Mouse (Mus musculus): ENCODE measurements around the gene Rgs8. TPM values are rescaled to one million over a fixed set of nuclear protein-coding genes. Genes with fewer than 3 reads are reported as not detected.

Gene Rgs8
- total and polyA plus RNA-seq, 3 experiments: not detected

- in situ Hi-C loops (cut with MboI; ENCODE audit: low pct_ligation_motif_present, low pct_unique_long_range_greater_than_20kb, low sequenced_read_pairs): no loop called here
- TF ChIP-seq CHD1 (IDR thresholded peaks at IDR 0.05; ENCODE audit: low read depth, low read length): no peak
- no peak for TF ChIP-seq MAX (IDR thresholded peaks at IDR 0.05; ENCODE audit: low read length)
- no peak for TF ChIP-seq USF1 (IDR thresholded peaks at IDR 0.05; ENCODE audit: low read depth, low read length)
- no peak for TF ChIP-seq E2F4 (IDR thresholded peaks at IDR 0.05; ENCODE audit: insufficient replicate concordance, low read depth, low read length)
- TF ChIP-seq NELFE (IDR thresholded peaks at IDR 0.05; ENCODE audit: low read depth, low read length): no peak
- no peak for TF ChIP-seq KAT2A (IDR thresholded peaks at IDR 0.05; ENCODE audit: insufficient replicate concordance, low read length)
- no peak for TF ChIP-seq ZC3H11A (IDR thresholded peaks at IDR 0.05; ENCODE audit: low read depth, low read length)
- Histone ChIP-seq H3K27ac (ENCODE audit: insufficient read depth, low read depth) (no peak overlapping the region), H3K4me3 (replicated peaks in 1 of 3; ENCODE audit: low read depth in 2 of 3, low read length in 2 of 3, poor library complexity in 1 of 3) (no peak overlapping the region), H3K4me2 (ENCODE audit: insufficient read depth, low read depth, poor library complexity, severe bottlenecking) (no peak overlapping the region), H3K4me1 (ENCODE audit: control insufficient read depth in 1 of 2, insufficient read depth in 2 of 2) (peaks cover 13 to 59% of the 10 kb centered on the region in 2 experiments), H3K9ac (ENCODE audit: insufficient read depth, low read depth) (no peak overlapping the region), H3K9me3 (replicated peaks; ENCODE audit: low read length) (no peaks in the 10 kb centered on the region), H3K27me3 (replicated peaks) (peaks cover 20% of the 10 kb centered on the region), H3K79me2 (replicated peaks; ENCODE audit: control insufficient read depth, extremely low read depth, insufficient read depth, poor library complexity, severe bottlenecking) (no peaks in the 10 kb centered on the region), H3K36me3 (replicated peaks in 1 of 2; ENCODE audit: control insufficient read depth in 1 of 2, insufficient read depth in 1 of 2, low read length in 1 of 2) (no peaks in the 10 kb centered on the region)
- DNase-seq (ENCODE audit: extremely low read depth): no peak
- dilution Hi-C loops (cut with MboI; ENCODE audit: extremely low pct_ligation_motif_present, extremely low pct_unique_long_range_greater_than_20kb, low sequenced_read_pairs): no loop called here
Measured at GRCm38 (mm10) chr1:153697581-153698251, 44.9 kb downstream of the Rgs8 start.

GRCm38 (mm10) chr1:153698311-153699084 is 45.7 kb downstream of the Rgs8 start:
- H3K4me3 ChIP-seq (replicated peaks in 1 of 3; ENCODE audit: low read depth in 2 of 3, low read length in 2 of 3, poor library complexity in 1 of 3): no peak overlapping the region
- dilution Hi-C loops (cut with MboI; ENCODE audit: extremely low pct_ligation_motif_present, extremely low pct_unique_long_range_greater_than_20kb, low sequenced_read_pairs): no loop called here
- peaks cover 21 to 67% of the 10 kb centered on the region in 2 experiments for H3K4me1 ChIP-seq (ENCODE audit: control insufficient read depth in 1 of 2, insufficient read depth in 2 of 2)
- no peak for TF ChIP-seq SMC3 (IDR thresholded peaks at IDR 0.05; ENCODE audit: low read depth, low read length)
- TF ChIP-seq TCF12 (IDR thresholded peaks at IDR 0.05; ENCODE audit: low read depth, low read length): no peak
- TF ChIP-seq SIN3A (IDR thresholded peaks at IDR 0.05; ENCODE audit: low read length): no peak
- TF ChIP-seq POLR2AphosphoS2 (IDR thresholded peaks at IDR 0.05; ENCODE audit: low read depth, low read length): no peak
- no peak for TF ChIP-seq IRF4 (IDR thresholded peaks at IDR 0.05; ENCODE audit: low read depth, low read length)
- no peak for TF ChIP-seq UBTF (IDR thresholded peaks at IDR 0.05; ENCODE audit: low read depth, low read length)
- no peak for TF ChIP-seq KAT2A (IDR thresholded peaks at IDR 0.05; ENCODE audit: insufficient replicate concordance, low read length)
- TF ChIP-seq PAX5 (IDR thresholded peaks at IDR 0.05; ENCODE audit: low read length): no peak
- TF ChIP-seq JUN (IDR thresholded peaks at IDR 0.05; ENCODE audit: insufficient read depth, low read depth, low read length): no peak
- no peak overlapping the region for H3K9ac ChIP-seq (ENCODE audit: insufficient read depth, low read depth)
- in situ Hi-C loops (cut with MboI; ENCODE audit: low pct_ligation_motif_present, low pct_unique_long_range_greater_than_20kb, low sequenced_read_pairs): no loop called here
- H3K27me3 ChIP-seq (replicated peaks): peaks cover 14% of the 10 kb centered on the region
- no peaks in the 10 kb centered on the region for H3K9me3 ChIP-seq (replicated peaks; ENCODE audit: low read length)
- no peak for DNase-seq (ENCODE audit: extremely low read depth)
- no peaks in the 10 kb centered on the region for H3K79me2 ChIP-seq (replicated peaks; ENCODE audit: control insufficient read depth, extremely low read depth, insufficient read depth, poor library complexity, severe bottlenecking)
- H3K4me2 ChIP-seq (ENCODE audit: insufficient read depth, low read depth, poor library complexity, severe bottlenecking): no peak overlapping the region
- no peaks in the 10 kb centered on the region for H3K36me3 ChIP-seq (replicated peaks in 1 of 2; ENCODE audit: control insufficient read depth in 1 of 2, insufficient read depth in 1 of 2, low read length in 1 of 2)
- no peak overlapping the region for H3K27ac ChIP-seq (ENCODE audit: insufficient read depth, low read depth)
